Mouse (Mus musculus) liver, postnatal 0 days (tissue): Measurements from ENCODE around the gene Phf23.

Experiments used
- CTCF ChIP-seq: sonication (generic); IDR thresholded peaks from 2 replicates; pipeline ENCODE4 v1.5.1; 2016; ENCODE audit warnings: antibody characterized with exemption, low read depth
- EP300 ChIP-seq: IDR thresholded peaks from 2 replicates; pipeline ENCODE4 v1.6.1; 2016; ENCODE audit warnings: antibody characterized with exemption, low read depth, mild to moderate bottlenecking

- TF ChIP-seq EP300 (no peak), CTCF (no peak)
These were observed 14.5 kb downstream of the Phf23 start for GRCm38 (mm10) chr11:70010033-70010432.
